Mouse (Mus musculus) stomach, embryonic 16.5 days (tissue): Measurements from ENCODE around the gene Nrp2. TPM values are rescaled to one million over a fixed set of nuclear protein-coding genes. Genes with fewer than 3 reads are reported as not detected.
A peak's percentile ranks its signal among the peaks of the same experiment; 100 is the strongest.

Source experiments
- ATAC-seq: fragments of 200-750 bp; cut with Nextera tagmentation; 2 replicates; pipeline ENCODE4 v1.8.0; 2017; ENCODE audit warnings: moderate number of reproducible peaks, moderate TSS enrichment; ENCODE audit not compliant: insufficient read depth, low FRiP score
- H3K27ac ChIP-seq: fragments of 300-500 bp; sonication (generic); 2 replicates; pipeline ENCODE4 v1.5.1; 2014; ENCODE audit warnings: low read length
- H3K27me3 ChIP-seq: fragments of 300-500 bp; sonication (generic); 2 replicates; pipeline ENCODE4 v1.6.1; 2014; ENCODE audit warnings: low read length, control low read depth, mixed read lengths; ENCODE audit not compliant: control insufficient read depth, insufficient read depth
- H3K36me3 ChIP-seq: fragments of 300-500 bp; sonication (generic); 2 replicates; pipeline ENCODE4 v1.6.1; 2014; ENCODE audit warnings: low read length; ENCODE audit not compliant: control insufficient read depth, insufficient read depth
- H3K4me1 ChIP-seq: fragments of 300-500 bp; sonication (generic); 2 replicates; pipeline ENCODE4 v1.6.1; 2014; ENCODE audit warnings: low read length, control low read depth, mixed read lengths; ENCODE audit not compliant: control insufficient read depth, insufficient read depth
- H3K4me2 ChIP-seq: fragments of 300-500 bp; sonication (generic); 2 replicates; pipeline ENCODE4 v1.6.1; 2014; ENCODE audit warnings: low read depth, low read length, mixed read lengths
- H3K4me3 ChIP-seq: fragments of 300-500 bp; sonication (generic); replicated peaks from 2 replicates; pipeline ENCODE4 v1.5.1; 2014; ENCODE audit warnings: mild to moderate bottlenecking, low read length
- H3K9ac ChIP-seq: fragments of 300-500 bp; sonication (generic); 2 replicates; pipeline ENCODE4 v1.6.1; 2014; ENCODE audit warnings: low read length
- H3K9me3 ChIP-seq: fragments of 300-500 bp; sonication (generic); replicated peaks from 2 replicates; pipeline ENCODE4 v1.6.1; 2016; ENCODE audit warnings: low read length, control low read depth; ENCODE audit not compliant: control insufficient read depth
- WGBS: fragments of 180-500 bp; shearing (Covaris S2); extraction: QIAGEN DNeasy Blood & Tissue Kit; methylation state at CpG from one replicate; pipeline ENCODE4 v1.1.7; 2014; 5-methylcytosine and 5-hydroxymethylcytosine counted together
- polyA plus RNA-seq: library from polyadenylated mRNA; unstranded; fragments of >200 nt; fragmentation: Nextera tagmentation; extraction: Ambion mirVana; gene quantifications from 2 replicates; pipeline ENCODE4 v1.2.1, GENCODE M21; 2015

Nrp2 gene
- polyA plus RNA-seq, 1 experiment from 2014 or later: 29.9 TPM

GRCm38 (mm10) chr1:62766766-62767165 is 63.7 kb downstream of the Nrp2 start:
- no peak overlapping the region for H3K27ac ChIP-seq
- no peaks in the 10 kb centered on the region for H3K36me3 ChIP-seq
- no peaks in the 10 kb centered on the region for H3K27me3 ChIP-seq
- H3K9me3 ChIP-seq: no peaks in the 10 kb centered on the region
- no peak overlapping the region for H3K4me3 ChIP-seq
- H3K4me2 ChIP-seq: 0 out of 2 replicates have a peak overlapping the region, but pooled peaks have one; percentile 16
- WGBS: 21% methylated on average over 4 of the region's 4 CpGs
- H3K4me1 ChIP-seq: 0 out of 2 replicates have a peak, but pooled peaks cover 4% of the 10 kb centered on the region
- no peak overlapping the region for H3K9ac ChIP-seq
- ATAC-seq: no peak

DNA sequence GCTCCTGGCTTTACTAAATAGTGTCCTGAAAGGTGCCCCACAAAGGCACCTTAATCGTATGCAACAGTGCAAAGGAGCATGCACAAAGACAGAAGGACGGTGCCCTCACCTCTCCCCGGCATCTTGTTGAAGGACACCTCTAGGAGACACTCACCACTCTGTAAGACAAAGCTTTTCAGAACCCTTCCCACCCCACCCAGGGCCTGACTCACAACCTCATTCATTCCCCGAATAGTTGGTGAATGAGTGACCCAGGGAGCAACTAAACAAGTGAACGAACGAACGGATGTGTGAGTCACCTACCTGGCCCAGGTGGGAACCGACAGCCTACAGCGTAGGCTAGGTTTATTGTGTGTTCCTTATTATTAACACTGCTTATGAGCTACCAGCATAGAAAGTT is 64.5 kb downstream of the Nrp2 start:
- Histone ChIP-seq H3K36me3 (no peaks in the 10 kb centered on the region), H3K9ac (no peak overlapping the region), H3K27ac (peak overlapping the region; percentile 18; the same call in 1 of the 2 replicates), H3K9me3 (no peaks in the 10 kb centered on the region), H3K4me1 (0 out of 2 replicates have a peak, but pooled peaks cover 4% of the 10 kb centered on the region), H3K4me2 (0 out of 2 replicates have a peak overlapping the region, but pooled peaks have one; percentile 16), H3K4me3 (no peak overlapping the region), H3K27me3 (no peaks in the 10 kb centered on the region)
- peak; percentile 70; the same call in 1 of the 2 replicates for ATAC-seq
- WGBS: 78% methylated on average over 9 of the region's 9 CpGs

DNA sequence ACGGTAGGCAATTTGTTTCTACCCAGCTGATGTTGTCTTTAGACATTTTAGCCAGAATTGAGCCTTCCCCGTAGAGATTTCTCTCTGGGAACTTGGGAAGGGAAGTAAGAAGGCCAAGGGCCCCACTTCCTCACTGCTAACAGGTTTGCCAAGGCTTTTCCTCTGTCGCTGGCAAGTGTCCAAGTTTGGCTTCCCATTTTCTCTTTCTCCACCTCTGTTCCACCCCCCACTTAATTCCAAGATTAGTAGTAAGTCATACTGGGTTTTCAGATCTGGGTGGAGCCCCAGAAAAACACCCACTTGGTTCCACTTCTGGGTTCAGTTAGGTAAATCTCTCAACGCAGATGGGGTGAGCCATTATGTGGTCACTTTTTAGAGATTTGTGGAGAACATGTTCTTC is 67.5 kb downstream of the Nrp2 start:
- Histone ChIP-seq H3K27me3 (no peaks in the 10 kb centered on the region), H3K9ac (no peak overlapping the region), H3K36me3 (no peaks in the 10 kb centered on the region), H3K27ac (no peak overlapping the region), H3K9me3 (no peaks in the 10 kb centered on the region), H3K4me2 (no peak overlapping the region), H3K4me1 (peaks cover 16% of the 10 kb centered on the region), H3K4me3 (no peak overlapping the region)
- WGBS: 74% methylated on average over 4 of the region's 4 CpGs
- ATAC-seq: no peak

- Histone ChIP-seq H3K4me3 (no peak overlapping the region), H3K9ac (no peak overlapping the region), H3K27me3 (no peaks in the 10 kb centered on the region), H3K36me3 (no peaks in the 10 kb centered on the region), H3K4me1 (peaks cover 19% of the 10 kb centered on the region), H3K4me2 (no peak overlapping the region), H3K27ac (peak overlapping the region; percentile 60; the same call in 1 of the 2 replicates), H3K9me3 (no peaks in the 10 kb centered on the region)
- WGBS: 65% methylated on average over 4 of the region's 4 CpGs
- ATAC-seq: no peak
Measured at GRCm38 (mm10) chr1:62772391-62772790, 69.3 kb downstream of the Nrp2 start.

GRCm38 (mm10) chr1:62773105-62773920 is 70.2 kb downstream of the Nrp2 start:
- no peaks in the 10 kb centered on the region for H3K36me3 ChIP-seq
- H3K4me1 ChIP-seq: peaks cover 19% of the 10 kb centered on the region
- H3K27me3 ChIP-seq: no peaks in the 10 kb centered on the region
- 50% methylated on average over 10 of the region's 10 CpGs for WGBS
- no peak overlapping the region for H3K4me3 ChIP-seq
- no peak overlapping the region for H3K9ac ChIP-seq
- no peak overlapping the region for H3K4me2 ChIP-seq
- no peaks in the 10 kb centered on the region for H3K9me3 ChIP-seq
- ATAC-seq: peak; percentile 66; the same call in 1 of the 2 replicates
- 0 out of 2 replicates have a peak overlapping the region, but pooled peaks have one; percentile 43 for H3K27ac ChIP-seq

DNA sequence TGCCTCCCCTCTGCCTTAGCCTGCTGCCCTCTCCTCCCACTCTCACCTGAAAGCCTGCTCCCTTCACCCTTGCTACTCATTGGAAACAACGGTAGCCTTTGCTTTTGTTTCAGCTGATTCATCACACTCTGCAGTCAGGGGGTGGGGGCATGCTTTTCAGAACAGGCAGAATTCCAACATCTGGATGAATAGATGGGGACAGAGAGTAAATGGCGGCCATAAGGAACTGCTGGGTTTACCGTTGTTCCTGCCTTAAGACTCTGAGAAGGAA is 70.8 kb downstream of the Nrp2 start:
- 0 out of 2 replicates have a peak overlapping the region, but pooled peaks have one; percentile 43 for H3K27ac ChIP-seq
- no peaks in the 10 kb centered on the region for H3K9me3 ChIP-seq
- no peak overlapping the region for H3K4me3 ChIP-seq
- H3K4me1 ChIP-seq: peaks cover 19% of the 10 kb centered on the region
- ATAC-seq: no peak
- H3K9ac ChIP-seq: no peak overlapping the region
- 48% methylated on average over 3 of the region's 3 CpGs for WGBS
- H3K4me2 ChIP-seq: no peak overlapping the region
- no peaks in the 10 kb centered on the region for H3K27me3 ChIP-seq
- no peaks in the 10 kb centered on the region for H3K36me3 ChIP-seq

- peaks cover 19% of the 10 kb centered on the region for H3K4me1 ChIP-seq
- H3K9ac ChIP-seq: no peak overlapping the region
- no peak overlapping the region for H3K4me3 ChIP-seq
- no peak overlapping the region for H3K4me2 ChIP-seq
- no peak overlapping the region for H3K27ac ChIP-seq
- no peaks in the 10 kb centered on the region for H3K36me3 ChIP-seq
- 78% methylated on average over 11 of the region's 11 CpGs for WGBS
- no peaks in the 10 kb centered on the region for H3K9me3 ChIP-seq
- ATAC-seq: no peak
- no peaks in the 10 kb centered on the region for H3K27me3 ChIP-seq
Measured at GRCm38 (mm10) chr1:62774288-62775218, 71.5 kb downstream of the Nrp2 start.

DNA sequence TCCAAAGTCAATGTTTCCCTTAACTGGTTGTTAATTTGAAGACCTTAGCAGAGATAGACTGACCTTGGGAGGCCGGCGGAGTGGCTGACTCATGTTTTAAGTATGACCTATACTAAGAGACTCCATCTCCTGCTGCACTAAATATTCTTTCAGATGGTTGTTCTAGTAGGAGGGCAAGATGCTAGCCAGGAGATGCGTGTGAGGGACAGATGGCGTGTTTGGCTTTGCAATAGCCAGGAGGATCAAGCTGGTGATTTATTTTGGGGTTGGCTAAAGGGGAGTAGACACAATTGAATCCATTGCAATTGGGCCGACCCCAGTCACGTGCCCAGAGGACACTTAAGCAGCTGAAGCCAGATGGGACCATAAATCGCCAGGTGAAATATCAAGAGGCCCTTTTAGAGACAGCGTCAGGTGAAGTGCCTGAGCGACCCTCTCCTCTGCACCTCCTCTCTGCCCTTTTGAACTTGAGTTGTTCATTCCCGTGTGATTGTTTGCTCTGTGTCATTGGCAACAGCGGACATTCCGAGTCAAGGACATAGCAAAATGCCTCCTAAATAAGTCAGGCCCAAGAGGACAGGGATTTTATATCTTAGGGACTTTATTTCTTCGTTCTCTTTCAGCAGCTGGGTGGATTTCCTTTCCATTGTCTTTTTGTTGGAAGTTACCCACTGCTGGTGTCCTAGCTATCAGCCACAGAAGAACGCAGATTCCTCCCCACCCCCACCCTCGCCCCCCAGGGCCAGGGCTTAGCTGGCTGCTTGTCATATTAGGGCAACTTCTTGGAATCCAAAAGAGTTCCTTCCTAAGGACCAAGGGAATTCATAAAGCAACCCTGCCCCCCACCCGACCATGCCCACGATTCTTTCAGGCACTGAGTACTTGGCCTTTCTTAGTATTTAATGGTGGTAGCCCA is 74.5 kb downstream of the Nrp2 start:
- WGBS: 51% methylated on average over 17 of the region's 17 CpGs
- Histone ChIP-seq H3K36me3 (no peaks in the 10 kb centered on the region), H3K27me3 (no peaks in the 10 kb centered on the region; the same call in 1 of the 2 replicates), H3K4me3 (no peak overlapping the region), H3K9ac (no peak overlapping the region), H3K4me2 (no peak overlapping the region), H3K4me1 (peaks cover 15% of the 10 kb centered on the region), H3K27ac (no peak overlapping the region), H3K9me3 (no peaks in the 10 kb centered on the region)
- no peak for ATAC-seq
